Mouse (Mus musculus): ENCODE results near the gene Ahsg. TPM values are rescaled to one million over a fixed set of nuclear protein-coding genes. Genes with fewer than 3 reads are reported as not detected.

Gene Ahsg
- polyA plus RNA-seq, 1 experiment from 2014 or later, result 0.29 TPM

- Histone ChIP-seq H3K4me3 (no peak overlapping the region), H3K4me2 (replicated peaks) (no peak overlapping the region), H3K9ac (no peak overlapping the region), H3K4me1 (no peaks in the 10 kb centered on the region), H3K27me3 (replicated peaks) (no peaks in the 10 kb centered on the region), H3K27ac (no peak overlapping the region), H3K9me3 (no peaks in the 10 kb centered on the region), H3K36me3 (no peaks in the 10 kb centered on the region)
- ATAC-seq (ENCODE audit: low FRiP score, low read depth), result no peak
- WGBS, result 78% methylated on average over 8 of the region's 8 CpGs
Measured at GRCm38 (mm10) chr16:22894095-22894494, 3.0 kb downstream of the Ahsg start.

GRCm38 (mm10) chr16:22896618-22897017 lies 5.5 kb downstream of the Ahsg start:
- Histone ChIP-seq H3K9ac (no peak overlapping the region), H3K36me3 (no peaks in the 10 kb centered on the region), H3K4me1 (no peaks in the 10 kb centered on the region), H3K4me2 (replicated peaks) (no peak overlapping the region), H3K4me3 (no peak overlapping the region), H3K27ac (no peak overlapping the region), H3K9me3 (no peaks in the 10 kb centered on the region), H3K27me3 (replicated peaks) (no peaks in the 10 kb centered on the region)
- WGBS, result 71% methylated on average over 2 of the region's 2 CpGs
- ATAC-seq (ENCODE audit: low FRiP score, low read depth), result no peak

GRCm38 (mm10) chr16:22899346-22899745 lies 8.3 kb downstream of the Ahsg start:
- no peak overlapping the region for H3K4me3 ChIP-seq
- no peak overlapping the region for H3K9ac ChIP-seq
- H3K27ac ChIP-seq, result no peak overlapping the region
- no peaks in the 10 kb centered on the region for H3K9me3 ChIP-seq
- H3K36me3 ChIP-seq, result no peaks in the 10 kb centered on the region
- H3K27me3 ChIP-seq (replicated peaks), result no peaks in the 10 kb centered on the region
- 40% methylated on average over 5 of the region's 5 CpGs for WGBS
- no peaks in the 10 kb centered on the region for H3K4me1 ChIP-seq
- no peak for ATAC-seq (ENCODE audit: low FRiP score, low read depth)
- H3K4me2 ChIP-seq (replicated peaks), result no peak overlapping the region

- 84% methylated on average over 10 of the region's 10 CpGs for WGBS
Measured at GRCm38 (mm10) chr16:22899866-22900570, 8.9 kb downstream of the Ahsg start.

GRCm38 (mm10) chr16:22901326-22901725 lies 10.2 kb downstream of the Ahsg start:
- Histone ChIP-seq H3K27ac (no peak overlapping the region), H3K27me3 (replicated peaks) (no peaks in the 10 kb centered on the region), H3K4me3 (no peak overlapping the region), H3K9me3 (no peaks in the 10 kb centered on the region), H3K4me2 (replicated peaks) (no peak overlapping the region), H3K4me1 (no peaks in the 10 kb centered on the region), H3K36me3 (no peaks in the 10 kb centered on the region), H3K9ac (no peak overlapping the region)
- no peak for ATAC-seq (ENCODE audit: low FRiP score, low read depth)
- WGBS, result 79% methylated on average over 3 of the region's 3 CpGs

More at GRCm38 (mm10) chr16:22899866-22900570, 8.9 kb downstream of the Ahsg start:
- Histone ChIP-seq H3K27ac (no peak overlapping the region), H3K9me3 (no peaks in the 10 kb centered on the region), H3K4me2 (replicated peaks) (no peak overlapping the region), H3K36me3 (no peaks in the 10 kb centered on the region), H3K9ac (no peak overlapping the region), H3K4me1 (no peaks in the 10 kb centered on the region), H3K27me3 (replicated peaks) (no peaks in the 10 kb centered on the region), H3K4me3 (no peak overlapping the region)
- ATAC-seq (ENCODE audit: low FRiP score, low read depth), result no peak

- no peaks in the 10 kb centered on the region for H3K4me1 ChIP-seq
- no peaks in the 10 kb centered on the region for H3K36me3 ChIP-seq
- H3K4me3 ChIP-seq, result no peak overlapping the region
- WGBS, result 91% methylated on average over 6 of the region's 6 CpGs
- H3K9me3 ChIP-seq, result no peaks in the 10 kb centered on the region
- H3K27me3 ChIP-seq (replicated peaks), result no peaks in the 10 kb centered on the region
- H3K4me2 ChIP-seq (replicated peaks), result no peak overlapping the region
- no peak overlapping the region for H3K27ac ChIP-seq
- no peak for ATAC-seq (ENCODE audit: low FRiP score, low read depth)
- H3K9ac ChIP-seq, result no peak overlapping the region
Measured at GRCm38 (mm10) chr16:22909290-22909689, 18.2 kb downstream of the Ahsg start.

GRCm38 (mm10) chr16:22911986-22912385 lies 20.9 kb downstream of the Ahsg start:
- Histone ChIP-seq H3K27me3 (replicated peaks) (no peaks in the 10 kb centered on the region), H3K4me1 (no peaks in the 10 kb centered on the region), H3K36me3 (no peaks in the 10 kb centered on the region), H3K9me3 (0 out of 2 replicates have a peak, but pooled peaks cover 4% of the 10 kb centered on the region), H3K4me2 (replicated peaks) (no peak overlapping the region), H3K9ac (no peak overlapping the region), H3K27ac (no peak overlapping the region), H3K4me3 (no peak overlapping the region)
- 83% methylated on average over 3 of the region's 3 CpGs for WGBS
- ATAC-seq (ENCODE audit: low FRiP score, low read depth), result no peak

- H3K9me3 ChIP-seq, result 0 out of 2 replicates have a peak, but pooled peaks cover 4% of the 10 kb centered on the region
- no peaks in the 10 kb centered on the region for H3K4me1 ChIP-seq
- no peak overlapping the region for H3K4me3 ChIP-seq
- 74% methylated on average over 6 of the region's 6 CpGs for WGBS
- no peak overlapping the region for H3K9ac ChIP-seq
- no peak overlapping the region for H3K27ac ChIP-seq
- H3K4me2 ChIP-seq (replicated peaks), result no peak overlapping the region
- no peak for ATAC-seq (ENCODE audit: low FRiP score, low read depth)
- no peaks in the 10 kb centered on the region for H3K27me3 ChIP-seq (replicated peaks)
- H3K36me3 ChIP-seq, result no peaks in the 10 kb centered on the region
Measured at GRCm38 (mm10) chr16:22912886-22913285, 21.8 kb downstream of the Ahsg start.

GRCm38 (mm10) chr16:22914276-22914675 lies 23.2 kb downstream of the Ahsg start:
- Histone ChIP-seq H3K4me1 (no peaks in the 10 kb centered on the region), H3K36me3 (no peaks in the 10 kb centered on the region), H3K9me3 (0 out of 2 replicates have a peak, but pooled peaks cover 4% of the 10 kb centered on the region), H3K4me2 (replicated peaks) (no peak overlapping the region), H3K27me3 (replicated peaks) (no peaks in the 10 kb centered on the region), H3K27ac (no peak overlapping the region), H3K9ac (no peak overlapping the region), H3K4me3 (no peak overlapping the region)
- ATAC-seq (ENCODE audit: low FRiP score, low read depth), result no peak

GRCm38 (mm10) chr16:22918034-22918433 lies 27.0 kb downstream of the Ahsg start, which contains the start of gene Fetub:
Gene Fetub (plus strand): TSS chr16:22918334.
- no peak for ATAC-seq (ENCODE audit: low FRiP score, low read depth)
- WGBS, result 96% methylated on average over 5 of the region's 5 CpGs
- Histone ChIP-seq H3K4me3 (no peak within 1 kb of the TSS), H3K4me1 (no peaks in the 10 kb centered on the region), H3K27ac (no peak within 1 kb of the TSS), H3K9me3 (0 out of 2 replicates have a peak, but pooled peaks cover 4% of the 10 kb centered on the region), H3K36me3 (no peaks in the 10 kb centered on the region), H3K27me3 (replicated peaks) (no peaks in the 10 kb centered on the region), H3K4me2 (replicated peaks) (no peak within 1 kb of the TSS), H3K9ac (no peak within 1 kb of the TSS)

- no peaks in the 10 kb centered on the region for H3K36me3 ChIP-seq
- no peak overlapping the region for H3K4me3 ChIP-seq
- no peak overlapping the region for H3K27ac ChIP-seq
- H3K9me3 ChIP-seq, result 0 out of 2 replicates have a peak, but pooled peaks cover 4% of the 10 kb centered on the region
- H3K9ac ChIP-seq, result no peak overlapping the region
- H3K4me2 ChIP-seq (replicated peaks), result no peak overlapping the region
- WGBS, result 81% methylated on average over 15 of the region's 15 CpGs
- no peaks in the 10 kb centered on the region for H3K4me1 ChIP-seq
- H3K27me3 ChIP-seq (replicated peaks), result no peaks in the 10 kb centered on the region
- no peak for ATAC-seq (ENCODE audit: low FRiP score, low read depth)
Measured at GRCm38 (mm10) chr16:22918664-22919312, 27.7 kb downstream of the Ahsg start.

- H3K4me2 ChIP-seq (replicated peaks), result no peak overlapping the region
- no peak overlapping the region for H3K4me3 ChIP-seq
- 0 out of 2 replicates have a peak, but pooled peaks cover 4% of the 10 kb centered on the region for H3K9me3 ChIP-seq
- H3K36me3 ChIP-seq, result no peaks in the 10 kb centered on the region
- no peak overlapping the region for H3K27ac ChIP-seq
- no peak overlapping the region for H3K9ac ChIP-seq
- WGBS, result 79% methylated on average over 18 of the region's 18 CpGs
- ATAC-seq (ENCODE audit: low FRiP score, low read depth), result no peak
- no peaks in the 10 kb centered on the region for H3K4me1 ChIP-seq
- no peaks in the 10 kb centered on the region for H3K27me3 ChIP-seq (replicated peaks)
Measured at GRCm38 (mm10) chr16:22919971-22920854, 29.1 kb downstream of the Ahsg start.
